Mouse (Mus musculus) liver, embryonic 12.5 days (tissue): Measurements from ENCODE around the gene Sh3d21. TPM values are rescaled to one million over a fixed set of nuclear protein-coding genes. Genes with fewer than 3 reads are reported as not detected.
"Not testable (repeated sequence)": the region's sequence is repeated elsewhere in the genome, so short reads cannot be mapped to it uniquely, and the experiment has no call there.

Source experiments
- ATAC-seq: fragments of 200-750 bp; cut with Nextera tagmentation; 2 replicates; pipeline ENCODE4 v1.8.0; 2017; ENCODE audit warnings: moderate number of reproducible peaks, mild to moderate bottlenecking, moderate library complexity
- H3K27ac ChIP-seq: fragments of 300-500 bp; sonication (generic); 2 replicates; pipeline ENCODE4 v1.5.1; 2016; ENCODE audit warnings: mild to moderate bottlenecking
- H3K27me3 ChIP-seq: fragments of 300-500 bp; sonication (generic); replicated peaks from 2 replicates; pipeline ENCODE4 v1.6.1; 2016; ENCODE audit warnings: mild to moderate bottlenecking, moderate library complexity
- H3K36me3 ChIP-seq: fragments of 300-500 bp; sonication (generic); 2 replicates; pipeline ENCODE4 v1.6.1; 2016; ENCODE audit warnings: mild to moderate bottlenecking, moderate library complexity
- H3K4me1 ChIP-seq: fragments of 300-500 bp; sonication (generic); 2 replicates; pipeline ENCODE4 v1.6.1; 2016
- H3K4me2 ChIP-seq: fragments of 300-500 bp; sonication (generic); 2 replicates; pipeline ENCODE4 v1.6.1; 2016; ENCODE audit warnings: mild to moderate bottlenecking, moderate library complexity
- H3K4me3 ChIP-seq: fragments of 300-500 bp; sonication (generic); 2 replicates; pipeline ENCODE4 v1.5.1; 2016; ENCODE audit warnings: mild to moderate bottlenecking, moderate library complexity
- H3K9ac ChIP-seq: fragments of 300-500 bp; sonication (generic); 2 replicates; pipeline ENCODE4 v1.6.1; 2016; ENCODE audit warnings: mild to moderate bottlenecking, moderate library complexity
- H3K9me3 ChIP-seq: fragments of 300-500 bp; sonication (generic); replicated peaks from 2 replicates; pipeline ENCODE4 v1.6.1; 2016; ENCODE audit warnings: mild to moderate bottlenecking, moderate library complexity
- WGBS: fragments of 180-500 bp; shearing (Covaris S2); methylation state at CpG from one replicate; pipeline ENCODE4 v1.1.7; 2016; ENCODE audit not compliant: insufficient replicate concordance; 5-methylcytosine and 5-hydroxymethylcytosine counted together
- polyA plus RNA-seq: library from polyadenylated mRNA; unstranded; fragments of >200 nt; fragmentation: Nextera tagmentation; extraction: Ambion mirVana; gene quantifications from 2 replicates; pipeline ENCODE4 v1.2.1, GENCODE M21; 2016

The Sh3d21 gene
- polyA plus RNA-seq, 1 experiment from 2014 or later: 1.3 TPM

GRCm38 (mm10) chr4:126197485-126197884, 34.2 kb upstream of the Sh3d21 start:
- Histone ChIP-seq H3K9me3 (no peaks in the 10 kb centered on the region), H3K27me3 (no peaks in the 10 kb centered on the region), H3K4me2 (no peak overlapping the region), H3K27ac (no peak overlapping the region; the same call in 1 of the 2 replicates), H3K9ac (no peak overlapping the region), H3K4me3 (no peak overlapping the region), H3K36me3 (peaks cover 78% of the 10 kb centered on the region), H3K4me1 (peaks cover 46% of the 10 kb centered on the region)
- no peak for ATAC-seq
- WGBS: 77% methylated on average over 3 of the region's 3 CpGs

GRCm38 (mm10) chr4:126194916-126195315, 31.6 kb upstream of the Sh3d21 start:
- no peak overlapping the region for H3K4me3 ChIP-seq
- no peak overlapping the region for H3K4me2 ChIP-seq
- no peak overlapping the region for H3K9ac ChIP-seq
- no peaks in the 10 kb centered on the region for H3K27me3 ChIP-seq
- no peak overlapping the region for H3K27ac ChIP-seq
- no peak for ATAC-seq
- WGBS: 84% methylated on average over 4 of the region's 4 CpGs
- no peaks in the 10 kb centered on the region for H3K9me3 ChIP-seq
- H3K36me3 ChIP-seq: peaks cover 94% of the 10 kb centered on the region
- H3K4me1 ChIP-seq: peaks cover 36% of the 10 kb centered on the region

- H3K9ac ChIP-seq: no peak overlapping the region
- H3K4me1 ChIP-seq: peaks cover 29% of the 10 kb centered on the region
- ATAC-seq: no peak
- H3K36me3 ChIP-seq: peaks cover 94% of the 10 kb centered on the region
- H3K27me3 ChIP-seq: no peaks in the 10 kb centered on the region
- H3K4me2 ChIP-seq: no peak overlapping the region
- no peak overlapping the region for H3K27ac ChIP-seq
- H3K4me3 ChIP-seq: no peak overlapping the region
- no peaks in the 10 kb centered on the region for H3K9me3 ChIP-seq
Observed at GRCm38 (mm10) chr4:126194216-126194615, 30.9 kb upstream of the Sh3d21 start.

- Histone ChIP-seq H3K27me3 (no peaks in the 10 kb centered on the region), H3K9me3 (no peaks in the 10 kb centered on the region), H3K4me2 (no peak overlapping the region), H3K4me1 (no peaks in the 10 kb centered on the region), H3K9ac (no peak overlapping the region), H3K27ac (no peak overlapping the region), H3K4me3 (no peak overlapping the region), H3K36me3 (peaks cover 95% of the 10 kb centered on the region)
- 88% methylated on average over 2 of the region's 2 CpGs for WGBS
- no peak for ATAC-seq
Observed at GRCm38 (mm10) chr4:126190636-126191035, 27.3 kb upstream of the Sh3d21 start.

- Histone ChIP-seq H3K4me1 (0 out of 2 replicates have a peak, but pooled peaks cover 4% of the 10 kb centered on the region), H3K9ac (no peak overlapping the region), H3K27ac (no peak overlapping the region), H3K27me3 (no peaks in the 10 kb centered on the region), H3K4me3 (no peak overlapping the region), H3K4me2 (no peak overlapping the region), H3K9me3 (no peaks in the 10 kb centered on the region), H3K36me3 (peaks cover 93% of the 10 kb centered on the region)
- ATAC-seq: no peak
- WGBS: 92% methylated on average over 3 of the region's 3 CpGs
Observed at GRCm38 (mm10) chr4:126187096-126187495, 23.8 kb upstream of the Sh3d21 start.

- Histone ChIP-seq H3K4me3 (no peak overlapping the region), H3K27me3 (no peaks in the 10 kb centered on the region), H3K4me1 (0 out of 2 replicates have a peak, but pooled peaks cover 9% of the 10 kb centered on the region), H3K27ac (no peak overlapping the region), H3K4me2 (no peak overlapping the region), H3K9me3 (no peaks in the 10 kb centered on the region), H3K36me3 (peaks cover 92% of the 10 kb centered on the region), H3K9ac (no peak overlapping the region)
- 87% methylated on average over 5 of the region's 5 CpGs for WGBS
- ATAC-seq: no peak
Observed at GRCm38 (mm10) chr4:126183034-126183433, 19.7 kb upstream of the Sh3d21 start.

- Histone ChIP-seq H3K4me2 (no peak overlapping the region), H3K9me3 (no peaks in the 10 kb centered on the region), H3K27me3 (no peaks in the 10 kb centered on the region), H3K9ac (no peak overlapping the region), H3K4me3 (no peak overlapping the region), H3K36me3 (peaks cover 93% of the 10 kb centered on the region), H3K27ac (no peak overlapping the region), H3K4me1 (0 out of 2 replicates have a peak, but pooled peaks cover 9% of the 10 kb centered on the region)
- peak; percentile 55; the same call in 1 of the 2 replicates for ATAC-seq
- WGBS: 75% methylated on average over 7 of the region's 7 CpGs
Observed at GRCm38 (mm10) chr4:126181170-126181957, 18.1 kb upstream of the Sh3d21 start.

GRCm38 (mm10) chr4:126175980-126176379, 12.7 kb upstream of the Sh3d21 start:
- H3K36me3 ChIP-seq: peaks cover 97% of the 10 kb centered on the region
- H3K27me3 ChIP-seq, H3K27ac ChIP-seq, H3K9me3 ChIP-seq, H3K4me3 ChIP-seq, H3K4me2 ChIP-seq, H3K4me1 ChIP-seq, ATAC-seq, H3K9ac ChIP-seq: not testable (repeated sequence)
- WGBS: 86% methylated on average over 7 of the region's 7 CpGs

- Histone ChIP-seq H3K4me3 (no peak overlapping the region), H3K27ac (no peak overlapping the region), H3K36me3 (peaks cover 97% of the 10 kb centered on the region), H3K9ac (no peak overlapping the region), H3K4me1 (no peaks in the 10 kb centered on the region), H3K9me3 (no peaks in the 10 kb centered on the region), H3K27me3 (no peaks in the 10 kb centered on the region), H3K4me2 (no peak overlapping the region)
- no peak for ATAC-seq
- 83% methylated on average over 5 of the region's 5 CpGs for WGBS
Observed at GRCm38 (mm10) chr4:126173800-126174199, 10.5 kb upstream of the Sh3d21 start.

- H3K36me3 ChIP-seq: peaks cover 100% of the 10 kb centered on the region
- not testable (repeated sequence) for H3K9ac ChIP-seq, ATAC-seq, H3K27ac ChIP-seq, H3K4me2 ChIP-seq, H3K9me3 ChIP-seq, H3K4me3 ChIP-seq, H3K27me3 ChIP-seq
- WGBS: 91% methylated on average over 5 of the region's 5 CpGs
- peaks cover 12% of the 10 kb centered on the region for H3K4me1 ChIP-seq
Observed at GRCm38 (mm10) chr4:126170737-126171136, 7.4 kb upstream of the Sh3d21 start.

GRCm38 (mm10) chr4:126168851-126169250, 5.6 kb upstream of the Sh3d21 start:
- Histone ChIP-seq H3K4me2 (no peak overlapping the region), H3K9ac (no peak overlapping the region), H3K4me1 (peaks cover 13% of the 10 kb centered on the region), H3K4me3 (no peak overlapping the region), H3K27me3 (no peaks in the 10 kb centered on the region), H3K9me3 (no peaks in the 10 kb centered on the region), H3K27ac (no peak overlapping the region), H3K36me3 (peaks cover 91% of the 10 kb centered on the region)
- ATAC-seq: no peak
- WGBS: 79% methylated on average over 6 of the region's 6 CpGs

GRCm38 (mm10) chr4:126166084-126166483, 2.8 kb upstream of the Sh3d21 start:
- peaks cover 34% of the 10 kb centered on the region for H3K4me1 ChIP-seq
- H3K9me3 ChIP-seq: no peaks in the 10 kb centered on the region
- no peak overlapping the region for H3K4me2 ChIP-seq
- no peak for ATAC-seq
- no peak overlapping the region for H3K4me3 ChIP-seq
- no peak overlapping the region for H3K27ac ChIP-seq
- WGBS: 82% methylated on average over 3 of the region's 3 CpGs
- peaks cover 68% of the 10 kb centered on the region for H3K36me3 ChIP-seq
- peaks cover 6% of the 10 kb centered on the region; the same call in 1 of the 2 replicates for H3K27me3 ChIP-seq
- no peak overlapping the region for H3K9ac ChIP-seq
